Mouse (Mus musculus): Measurements from ENCODE around the gene Serp1. TPM values are rescaled to one million over a fixed set of nuclear protein-coding genes. Genes with fewer than 3 reads are reported as not detected.
"Not testable (repeated sequence)": the region's sequence is repeated elsewhere in the genome, so short reads cannot be mapped to it uniquely, and the experiment has no call there.

Serp1 gene
- polyA plus RNA-seq, 1 experiment: 3.3 TPM

GRCm38 (mm10) chr3:58490787-58491186, 34.9 kb downstream of the Serp1 start:
- Histone ChIP-seq H3K27me3 (ENCODE audit: control insufficient read depth) (no peaks in the 10 kb centered on the region), H3K4me3 (replicated peaks) (no peak overlapping the region), H3K36me3 (ENCODE audit: control insufficient read depth) (no peaks in the 10 kb centered on the region), H3K9me3 (ENCODE audit: control insufficient read depth, low read length) (peaks cover 4% of the 10 kb centered on the region; the same call in 1 of the 2 replicates), H3K4me1 (ENCODE audit: control insufficient read depth) (peaks cover 2% of the 10 kb centered on the region)
- TF ChIP-seq GATA1 (IDR thresholded peaks at IDR 0.05; ENCODE audit: low read length) (no peak), TAL1 (IDR thresholded peaks at IDR 0.05; ENCODE audit: low read length) (no peak)

- peaks cover 4% of the 10 kb centered on the region; the same call in 1 of the 2 replicates for H3K9me3 ChIP-seq (ENCODE audit: control insufficient read depth, low read length)
- no peaks in the 10 kb centered on the region for H3K27me3 ChIP-seq (ENCODE audit: control insufficient read depth)
- no peaks in the 10 kb centered on the region for H3K36me3 ChIP-seq (ENCODE audit: control insufficient read depth)
- H3K4me3 ChIP-seq (replicated peaks): no peak overlapping the region
- TF ChIP-seq GATA1 (IDR thresholded peaks at IDR 0.05; ENCODE audit: low read length): no peak
- no peak for TF ChIP-seq TAL1 (IDR thresholded peaks at IDR 0.05; ENCODE audit: low read length)
- H3K4me1 ChIP-seq (ENCODE audit: control insufficient read depth): peaks cover 2% of the 10 kb centered on the region
Measured at GRCm38 (mm10) chr3:58487999-58488775, 37.5 kb downstream of the Serp1 start.

- Histone ChIP-seq H3K27me3 (ENCODE audit: control insufficient read depth) (no peaks in the 10 kb centered on the region), H3K9me3 (ENCODE audit: control insufficient read depth, low read length) (peaks cover 4% of the 10 kb centered on the region; the same call in 1 of the 2 replicates), H3K4me3 (replicated peaks) (no peak overlapping the region), H3K36me3 (ENCODE audit: control insufficient read depth) (no peaks in the 10 kb centered on the region), H3K4me1 (ENCODE audit: control insufficient read depth) (peaks cover 2% of the 10 kb centered on the region)
- TF ChIP-seq GATA1 (IDR thresholded peaks at IDR 0.05; ENCODE audit: low read length) (no peak), TAL1 (IDR thresholded peaks at IDR 0.05; ENCODE audit: low read length) (no peak)
Measured at GRCm38 (mm10) chr3:58487121-58487520, 38.6 kb downstream of the Serp1 start.

GRCm38 (mm10) chr3:58485883-58486282, 39.8 kb downstream of the Serp1 start:
- peaks cover 4% of the 10 kb centered on the region; the same call in 1 of the 2 replicates for H3K9me3 ChIP-seq (ENCODE audit: control insufficient read depth, low read length)

GRCm38 (mm10) chr3:58478755-58479455, 46.8 kb downstream of the Serp1 start:
- H3K4me1 ChIP-seq (ENCODE audit: control insufficient read depth): peaks cover 3% of the 10 kb centered on the region
- no peak for TF ChIP-seq TAL1 (IDR thresholded peaks at IDR 0.05; ENCODE audit: low read length)
- TF ChIP-seq GATA1 (IDR thresholded peaks at IDR 0.05; ENCODE audit: low read length): no peak

More at GRCm38 (mm10) chr3:58485883-58486282, 39.8 kb downstream of the Serp1 start:
- Histone ChIP-seq H3K27me3 (ENCODE audit: control insufficient read depth) (no peaks in the 10 kb centered on the region), H3K36me3 (ENCODE audit: control insufficient read depth) (no peaks in the 10 kb centered on the region), H3K4me1 (ENCODE audit: control insufficient read depth) (peaks cover 2% of the 10 kb centered on the region), H3K4me3 (replicated peaks) (no peak overlapping the region)
- TF ChIP-seq TAL1 (IDR thresholded peaks at IDR 0.05; ENCODE audit: low read length) (no peak), GATA1 (IDR thresholded peaks at IDR 0.05; ENCODE audit: low read length) (no peak)

GRCm38 (mm10) chr3:58475298-58475697, 50.4 kb downstream of the Serp1 start:
- H3K9me3 ChIP-seq (ENCODE audit: control insufficient read depth, low read length); H3K36me3 ChIP-seq (ENCODE audit: control insufficient read depth); H3K27me3 ChIP-seq (ENCODE audit: control insufficient read depth); H3K4me3 ChIP-seq (replicated peaks): not testable (repeated sequence)
- H3K4me1 ChIP-seq (ENCODE audit: control insufficient read depth): peaks cover 10% of the 10 kb centered on the region

More at GRCm38 (mm10) chr3:58478755-58479455, 46.8 kb downstream of the Serp1 start:
- no peaks in the 10 kb centered on the region for H3K27me3 ChIP-seq (ENCODE audit: control insufficient read depth)
- H3K4me3 ChIP-seq (replicated peaks): no peak overlapping the region
- H3K36me3 ChIP-seq (ENCODE audit: control insufficient read depth): no peaks in the 10 kb centered on the region
- no peaks in the 10 kb centered on the region for H3K9me3 ChIP-seq (ENCODE audit: control insufficient read depth, low read length)

Other genes with a start within 250 kb of the Serp1 start
- gene Tsc22d2, start 111.2 kb downstream of the Serp1 start, polyA plus RNA-seq (2012): 1.3 and 1.8 TPM in 2 replicates
- gene Eif2a, start 71 bp downstream of the Serp1 start, polyA plus RNA-seq (2012): 0.53 and 0.61 TPM in 2 replicates
- 0.73 and 2.1 TPM in 2 replicates for gene Selenot, start 50.7 kb upstream of the Serp1 start, polyA plus RNA-seq (2012)
- not detected in 2 replicates for gene Erich6, start 111.3 kb upstream of the Serp1 start, polyA plus RNA-seq (2012)
- 0.12 and 0.19 TPM in 2 replicates for gene Siah2, start 166.5 kb upstream of the Serp1 start, polyA plus RNA-seq (2012)